Mouse (Mus musculus) right cerebral cortex, postnatal 10 days (tissue): ENCODE measurements around the gene Usp3.
A peak's percentile ranks its signal among the peaks of the same experiment; 100 is the strongest.

Source experiments
- DNase-seq, 2 experiments: peaks; one replicate each; pipeline ENCODE4 v3.0.0; 2021; ENCODE audit warnings: low spot score in 2 of 2

The Usp3 gene

GRCm38 (mm10) chr9:66571986-66572700, 20.8 kb downstream of the Usp3 start:
- DNase-seq, result no peak

- no peak for DNase-seq
Observed at GRCm38 (mm10) chr9:66562215-66562614, 30.7 kb downstream of the Usp3 start.

GRCm38 (mm10) chr9:66561496-66561895, 31.4 kb downstream of the Usp3 start:
- no peak for DNase-seq

GRCm38 (mm10) chr9:66560728-66561127, 32.2 kb downstream of the Usp3 start:
- DNase-seq, result no peak

- peak; percentile 58 for DNase-seq
Observed at GRCm38 (mm10) chr9:66560295-66560694, 32.6 kb downstream of the Usp3 start.

- DNase-seq, result no peak
Observed at GRCm38 (mm10) chr9:66558971-66559370, 34.0 kb downstream of the Usp3 start.

GRCm38 (mm10) chr9:66542785-66543184, 50.2 kb downstream of the Usp3 start:
- no peak for DNase-seq

GRCm38 (mm10) chr9:66521595-66521994, 71.3 kb downstream of the Usp3 start:
- no peak for DNase-seq

- no peak for DNase-seq
Observed at GRCm38 (mm10) chr9:66520299-66520698, 72.6 kb downstream of the Usp3 start.

GRCm38 (mm10) chr9:66518901-66519300, 74.0 kb downstream of the Usp3 start:
- DNase-seq, result no peak

GRCm38 (mm10) chr9:66518251-66518650, 74.7 kb downstream of the Usp3 start:
- no peak for DNase-seq

- DNase-seq, result no peak
Observed at GRCm38 (mm10) chr9:66517746-66518145, 75.2 kb downstream of the Usp3 start.

GRCm38 (mm10) chr9:66516296-66516940, 76.5 kb downstream of the Usp3 start:
- DNase-seq, result no peak

- DNase-seq, result peak in 1 of 2 experiments; percentile 38
Observed at GRCm38 (mm10) chr9:66515680-66516210, 77.2 kb downstream of the Usp3 start.

- no peak for DNase-seq
Observed at GRCm38 (mm10) chr9:66515115-66515514, 77.8 kb downstream of the Usp3 start.

GRCm38 (mm10) chr9:66514256-66514770, 78.6 kb downstream of the Usp3 start, which contains the start of gene Fbxl22:
TSS of gene Fbxl22 (minus strand) at chr9:66514593.
- DNase-seq, result peak; percentile 68 to 69

- no peak for DNase-seq
Observed at GRCm38 (mm10) chr9:66513661-66514255, 79.2 kb downstream of the Usp3 start.

- DNase-seq, result peak; percentile 60 to 66
Observed at GRCm38 (mm10) chr9:66513150-66513549, 79.8 kb downstream of the Usp3 start.

- peak; percentile 93 to 95 for DNase-seq
Observed at GRCm38 (mm10) chr9:66512351-66512671, 80.6 kb downstream of the Usp3 start.

GRCm38 (mm10) chr9:66511580-66512350, 81.2 kb downstream of the Usp3 start:
- peak; percentile 97 to 98 for DNase-seq

- peak; percentile 48 to 58 for DNase-seq
Observed at GRCm38 (mm10) chr9:66510944-66511343, 82.0 kb downstream of the Usp3 start.
